Mouse (Mus musculus): Measurements from ENCODE around the gene Tbcb.

DNA sequence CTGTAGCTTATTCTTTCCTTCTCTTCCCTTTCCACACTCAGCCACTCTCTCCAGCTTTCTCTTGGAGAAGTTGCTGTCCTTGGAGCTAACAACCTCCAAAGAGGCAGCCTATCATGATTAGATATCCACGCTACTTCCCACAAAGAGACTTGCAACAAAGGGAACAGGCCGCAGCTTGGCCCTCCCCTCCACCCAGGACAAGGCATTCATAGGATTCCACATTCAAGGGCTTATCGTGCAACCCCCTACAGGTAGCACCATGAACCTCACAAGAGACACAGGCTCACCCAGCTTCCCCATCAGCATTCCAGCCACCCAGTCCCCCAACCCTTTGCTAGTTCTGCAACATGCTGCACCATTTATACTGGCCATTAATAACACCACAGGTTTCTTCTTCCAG, 34.7 kb upstream of the Tbcb start:
- TF ChIP-seq POLR2A (IDR thresholded peaks at IDR 0.05; ENCODE audit: insufficient read depth, low read length) (no peak), CTCF (IDR thresholded peaks at IDR 0.05; ENCODE audit: low read depth, low read length) (no peak)

Data from ES-Bruce4 (cell line).